Mouse (Mus musculus) embryonic facial prominence, embryonic 10.5 days (tissue): Measurements from ENCODE around the gene Efcab5. TPM values are rescaled to one million over a fixed set of nuclear protein-coding genes. Genes with fewer than 3 reads are reported as not detected.
"Not testable (repeated sequence)": the region's sequence is repeated elsewhere in the genome, so short reads cannot be mapped to it uniquely, and the experiment has no call there.

Experiments used
- DNase-seq: peaks from one replicate; pipeline ENCODE4 v3.0.0-alpha.2; 2017; ENCODE audit warnings: low spot score
- H3K27ac ChIP-seq: fragments of 300-500 bp; sonication (generic); replicated peaks from 2 replicates; pipeline ENCODE4 v1.5.1; 2016; ENCODE audit warnings: mild to moderate bottlenecking
- H3K27me3 ChIP-seq: fragments of 300-500 bp; sonication (generic); replicated peaks from 2 replicates; pipeline ENCODE4 v1.6.1; 2016; ENCODE audit warnings: low read depth, mild to moderate bottlenecking; ENCODE audit not compliant: poor library complexity, severe bottlenecking
- H3K36me3 ChIP-seq: fragments of 300-500 bp; sonication (generic); replicated peaks from 2 replicates; pipeline ENCODE4 v1.6.1; 2016; ENCODE audit warnings: mild to moderate bottlenecking, moderate library complexity
- H3K4me1 ChIP-seq: fragments of 300-500 bp; sonication (generic); 2 replicates; pipeline ENCODE4 v1.6.1; 2016
- H3K4me3 ChIP-seq: fragments of 300-500 bp; sonication (generic); 2 replicates; pipeline ENCODE4 v1.5.1; 2016; ENCODE audit warnings: mild to moderate bottlenecking, moderate library complexity
- H3K9me3 ChIP-seq: fragments of 300-500 bp; sonication (generic); 2 replicates; pipeline ENCODE4 v1.6.1; 2016; ENCODE audit warnings: mild to moderate bottlenecking
- WGBS: fragments of 180-500 bp; shearing (Covaris S2); methylation state at CpG from one replicate; pipeline ENCODE4 v1.1.7; 2016; 5-methylcytosine and 5-hydroxymethylcytosine counted together
- polyA plus RNA-seq: library from polyadenylated mRNA; unstranded; fragments of >200 nt; fragmentation: Nextera tagmentation; extraction: Ambion mirVana; gene quantifications from 2 replicates; pipeline ENCODE4 v1.2.1, GENCODE M21; 2016

The Efcab5 gene
- polyA plus RNA-seq, 1 experiment from 2014 or later, result 0.07 TPM

DNA sequence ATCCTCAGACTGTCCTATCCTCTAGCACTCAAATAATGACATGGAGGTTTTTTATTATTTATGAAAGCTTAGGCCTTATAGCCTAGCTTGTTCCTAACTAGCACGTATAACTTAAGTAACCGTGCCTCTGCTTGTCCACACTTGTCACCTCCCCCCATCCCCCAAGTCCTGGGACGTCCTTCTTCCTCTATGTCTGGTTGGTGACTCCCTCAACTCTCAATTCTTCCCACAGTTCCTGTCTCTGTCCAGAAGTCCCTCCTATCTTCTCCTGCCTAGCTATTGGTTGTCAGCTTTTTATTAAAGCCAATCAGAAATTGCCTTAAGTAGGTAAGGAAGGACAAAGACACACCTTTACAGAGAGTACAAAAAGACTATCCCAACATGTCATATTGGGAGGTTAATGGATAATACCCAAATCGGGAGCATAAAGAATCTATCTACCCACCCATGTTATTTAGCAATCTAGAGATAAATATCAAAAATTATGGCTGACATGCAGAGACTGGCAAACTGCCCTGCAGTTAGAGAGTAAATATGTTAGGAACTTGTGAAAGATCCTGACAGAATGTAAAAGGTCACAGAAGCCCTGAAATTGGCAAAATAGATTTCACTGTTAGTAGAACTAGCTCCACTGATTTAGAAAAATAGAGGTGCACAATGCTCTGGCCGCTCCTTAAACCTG lies 104.6 kb downstream of the Efcab5 start:
- Histone ChIP-seq H3K4me3 (no peak overlapping the region), H3K27me3 (peaks cover 7% of the 10 kb centered on the region), H3K27ac (no peak overlapping the region), H3K36me3 (no peaks in the 10 kb centered on the region), H3K9me3 (no peaks in the 10 kb centered on the region), H3K4me1 (no peaks in the 10 kb centered on the region)
- DNase-seq, result no peak
- 62% methylated on average over 5 of the region's 5 CpGs for WGBS

DNA sequence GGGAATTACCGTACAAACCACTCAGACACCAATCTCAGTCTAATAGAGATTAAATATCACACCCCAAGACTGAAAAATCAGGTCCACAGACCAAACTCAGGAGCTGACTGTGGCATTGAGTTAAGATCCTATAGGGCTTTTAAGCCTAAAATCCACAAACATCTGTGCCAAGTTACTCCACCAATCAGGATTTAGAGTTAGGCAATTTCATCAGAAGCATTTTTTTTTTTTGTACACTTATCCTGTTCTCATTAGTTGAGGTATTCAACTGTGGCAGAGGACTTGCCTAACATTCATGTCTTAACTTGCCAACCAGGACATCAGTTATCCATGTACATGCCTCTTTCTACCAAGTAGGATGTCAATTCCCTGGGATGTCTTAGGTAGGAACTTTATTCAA lies 109.4 kb downstream of the Efcab5 start:
- H3K4me1 ChIP-seq, result peaks cover 10% of the 10 kb centered on the region
- WGBS, result 98% methylated on average over 1 of the region's 1 CpGs
- DNase-seq, result no peak
- H3K4me3 ChIP-seq, result no peak overlapping the region
- no peaks in the 10 kb centered on the region for H3K9me3 ChIP-seq
- no peak overlapping the region for H3K27ac ChIP-seq
- peaks cover 21% of the 10 kb centered on the region for H3K36me3 ChIP-seq
- H3K27me3 ChIP-seq, result peaks cover 7% of the 10 kb centered on the region

DNA sequence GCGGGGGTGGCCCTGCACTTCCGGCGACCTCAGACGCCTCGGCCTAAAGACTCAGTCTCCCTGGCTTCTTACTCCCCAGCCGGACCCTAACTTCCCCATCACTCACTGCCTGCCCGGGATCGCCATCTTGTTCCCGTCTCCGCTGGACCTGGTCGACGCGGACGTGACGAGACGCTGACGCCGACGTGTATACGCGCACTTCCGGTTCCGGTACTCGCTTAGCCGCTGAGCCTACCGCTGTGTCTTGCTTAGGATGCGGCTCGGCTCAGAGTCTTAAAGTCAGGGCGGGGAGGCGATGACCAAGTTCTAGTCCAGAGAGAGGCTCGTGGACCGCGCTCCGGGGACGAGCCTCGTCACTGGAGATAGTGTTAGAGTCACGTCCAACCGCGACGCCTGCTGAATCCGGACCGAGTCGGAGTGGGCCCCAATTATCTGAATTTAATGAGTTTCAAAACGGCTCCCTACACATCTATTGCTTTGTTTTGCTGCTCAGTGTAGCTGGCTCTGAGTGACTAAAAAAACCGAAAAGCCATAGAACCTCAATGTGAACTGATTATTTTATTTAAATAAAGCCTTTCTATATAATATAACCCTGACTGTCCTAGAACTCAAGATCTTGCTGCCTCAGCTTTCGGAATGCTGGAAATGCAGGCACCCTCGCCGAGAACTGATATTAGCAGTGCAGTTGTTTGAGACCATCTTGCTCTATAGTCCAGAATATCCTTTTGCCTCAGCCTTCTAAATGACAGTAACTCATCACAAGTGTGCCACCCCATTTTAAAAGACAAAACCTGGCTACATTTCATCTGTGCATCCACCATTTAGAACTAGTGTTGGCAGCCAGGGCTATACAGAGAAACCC lies 110.3 kb downstream of the Efcab5 start, which contains the start of gene Nsrp1:
TSS of gene Nsrp1 (minus strand) at position 163 of the 862 bp plus-strand sequence.
- 4% methylated on average over 48 of the region's 48 CpGs for WGBS
- Histone ChIP-seq H3K27me3 (peaks cover 7% of the 10 kb centered on the region), H3K27ac (peak within 1 kb of the TSS; percentile 94)

DNA sequence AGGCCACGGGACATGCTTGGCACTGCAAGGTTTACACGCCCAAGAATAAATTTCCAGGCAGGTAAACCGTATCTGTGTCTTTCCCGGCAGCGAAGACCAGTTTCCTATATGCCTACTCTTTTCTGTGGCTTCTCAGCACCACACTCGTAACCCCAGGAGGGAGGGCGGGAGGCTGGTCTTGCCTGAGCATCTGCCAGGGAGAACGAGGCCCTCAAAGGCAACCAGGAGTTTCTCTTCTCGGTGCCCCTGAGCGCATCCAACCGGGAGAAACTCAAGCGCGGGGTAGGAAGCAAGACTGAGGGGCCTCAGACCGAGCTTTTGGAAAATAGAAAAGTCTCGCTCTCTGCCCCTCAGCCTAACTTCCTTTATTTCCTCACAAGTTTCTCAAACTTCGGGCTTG lies 111.0 kb downstream of the Efcab5 start:
- peaks cover 10% of the 10 kb centered on the region for H3K4me1 ChIP-seq
- H3K9me3 ChIP-seq, result no peaks in the 10 kb centered on the region
- peak overlapping the region; percentile 96 for H3K4me3 ChIP-seq
- H3K27ac ChIP-seq, result peak overlapping the region; percentile 94
- DNase-seq, result no peak
- H3K36me3 ChIP-seq, result peaks cover 36% of the 10 kb centered on the region
- peaks cover 7% of the 10 kb centered on the region for H3K27me3 ChIP-seq
- 2% methylated on average over 16 of the region's 16 CpGs for WGBS

More for the DNA sequence above, 110.3 kb downstream of the Efcab5 start, which contains the start of gene Nsrp1:
- Histone ChIP-seq H3K36me3 (peaks cover 29% of the 10 kb centered on the region), H3K9me3 (no peaks in the 10 kb centered on the region), H3K4me1 (peaks cover 10% of the 10 kb centered on the region), H3K4me3 (peak within 1 kb of the TSS; percentile 96)
- DNase-seq, result peak; percentile 96

DNA sequence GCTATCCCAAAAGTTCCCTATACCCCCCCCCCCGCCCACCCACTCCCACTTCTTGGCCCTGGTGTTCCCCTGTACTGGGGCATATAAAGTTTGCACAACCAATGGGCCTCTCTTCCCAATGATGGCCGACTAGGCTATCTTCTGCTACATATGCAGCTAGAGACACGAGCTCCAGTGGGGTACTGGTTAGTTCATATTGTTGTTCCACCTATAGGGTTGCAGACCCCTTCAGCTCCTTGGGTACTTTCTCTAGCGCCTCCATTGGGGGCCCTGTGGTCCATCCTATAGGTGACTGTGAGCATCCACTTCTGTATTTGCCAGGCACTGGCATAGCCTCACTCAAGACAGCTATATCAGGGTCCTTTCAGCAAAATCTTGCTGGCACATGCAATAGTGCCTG lies 111.4 kb downstream of the Efcab5 start:
- Histone ChIP-seq H3K27ac (peak overlapping the region; percentile 94), H3K36me3 (peaks cover 40% of the 10 kb centered on the region), H3K4me3 (peak overlapping the region; percentile 96)
- DNase-seq, H3K9me3 ChIP-seq, H3K27me3 ChIP-seq, H3K4me1 ChIP-seq: not testable (repeated sequence)
- 61% methylated on average over 4 of the region's 4 CpGs for WGBS

DNA sequence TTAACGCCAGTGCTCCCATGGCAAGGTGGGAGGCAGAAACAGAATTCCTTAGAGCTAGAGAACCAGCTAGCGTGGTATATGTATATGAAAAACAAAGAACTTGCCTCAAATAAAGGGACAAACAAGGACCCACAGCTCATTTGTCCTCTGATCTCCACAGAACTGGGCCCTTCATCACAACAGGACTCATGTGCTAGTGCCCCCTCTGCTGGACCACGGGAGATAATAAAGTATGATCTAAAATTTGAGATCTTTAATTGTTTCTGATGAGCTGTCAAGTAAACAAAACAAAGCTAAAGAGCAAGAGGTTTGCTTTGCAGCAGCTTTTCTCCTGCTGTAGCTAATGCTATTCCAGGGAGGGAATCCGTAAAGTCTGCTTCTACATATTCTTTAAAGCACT lies 118.0 kb downstream of the Efcab5 start:
- DNase-seq, result no peak
- Histone ChIP-seq H3K27me3 (no peaks in the 10 kb centered on the region), H3K4me3 (no peak overlapping the region), H3K27ac (no peak overlapping the region), H3K4me1 (no peaks in the 10 kb centered on the region), H3K36me3 (peaks cover 70% of the 10 kb centered on the region), H3K9me3 (no peaks in the 10 kb centered on the region)
- WGBS, result 82% methylated on average over 4 of the region's 4 CpGs

DNA sequence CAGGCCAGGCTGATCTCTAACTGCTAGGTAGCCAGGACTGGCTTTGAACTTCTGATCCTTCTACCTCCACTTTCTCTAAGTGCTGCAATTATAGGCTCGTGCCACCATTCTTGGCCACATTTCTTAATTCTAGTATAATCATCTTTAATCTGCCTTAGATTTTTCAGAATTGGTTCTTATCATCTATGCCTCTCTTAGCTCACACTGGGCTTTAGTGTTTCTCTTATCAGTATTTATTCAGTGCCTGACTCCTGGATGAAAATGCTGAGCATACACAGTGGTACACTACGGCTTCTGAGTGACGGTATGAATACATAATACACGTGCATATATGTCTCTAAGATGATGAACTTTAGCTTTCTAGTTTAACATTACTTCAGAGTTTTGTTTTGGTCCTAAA lies 119.9 kb downstream of the Efcab5 start:
- DNase-seq, result no peak
- 96% methylated on average over 4 of the region's 4 CpGs for WGBS
- no peaks in the 10 kb centered on the region for H3K4me1 ChIP-seq
- H3K4me3 ChIP-seq, result no peak overlapping the region
- no peak overlapping the region for H3K27ac ChIP-seq
- H3K9me3 ChIP-seq, result no peaks in the 10 kb centered on the region
- H3K27me3 ChIP-seq, result no peaks in the 10 kb centered on the region
- H3K36me3 ChIP-seq, result peaks cover 65% of the 10 kb centered on the region

DNA sequence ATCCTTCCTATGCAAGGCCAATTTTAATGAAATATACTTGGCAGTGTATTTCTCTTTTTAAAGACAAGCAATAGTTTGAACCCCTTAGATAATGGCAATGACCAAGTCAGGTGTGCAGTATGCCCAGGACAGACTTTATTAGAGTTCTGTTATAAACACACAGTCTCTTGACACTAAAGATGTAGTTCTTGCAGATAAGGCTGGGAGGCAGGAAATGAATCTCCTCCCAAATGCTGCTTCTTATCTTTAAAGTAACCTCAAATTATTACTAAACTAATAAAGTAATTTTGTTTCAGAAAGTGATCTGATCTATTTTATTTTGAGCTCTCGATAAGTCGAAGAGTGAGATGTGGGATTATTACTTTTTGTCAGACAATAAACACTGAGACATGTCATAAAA lies 125.4 kb downstream of the Efcab5 start:
- H3K4me3 ChIP-seq, result no peak overlapping the region
- peaks cover 27% of the 10 kb centered on the region for H3K36me3 ChIP-seq
- no peak overlapping the region for H3K27ac ChIP-seq
- no peaks in the 10 kb centered on the region for H3K4me1 ChIP-seq
- no peaks in the 10 kb centered on the region for H3K27me3 ChIP-seq
- WGBS, result 96% methylated on average over 2 of the region's 2 CpGs
- H3K9me3 ChIP-seq, result no peaks in the 10 kb centered on the region
- DNase-seq, result no peak

DNA sequence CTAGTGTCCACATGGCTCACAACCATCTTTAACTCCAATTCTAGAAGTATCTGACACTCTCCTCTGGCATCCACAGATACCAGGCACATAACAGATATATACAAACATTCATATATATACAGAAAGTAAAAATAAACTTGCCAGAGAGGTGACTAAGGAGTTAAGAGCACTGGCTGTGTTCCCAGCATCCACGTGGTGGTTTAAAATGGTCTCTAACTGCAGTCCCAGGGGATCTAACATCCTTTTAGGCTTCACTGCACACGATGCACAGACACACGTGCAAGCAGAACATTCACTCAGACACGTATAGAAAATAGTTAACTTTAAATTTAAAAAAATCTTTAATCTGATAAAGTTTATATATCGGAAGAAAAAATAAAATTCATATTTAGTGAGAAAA lies 126.8 kb downstream of the Efcab5 start:
- Histone ChIP-seq H3K9me3 (no peaks in the 10 kb centered on the region), H3K4me3 (no peak overlapping the region), H3K27me3 (no peaks in the 10 kb centered on the region), H3K4me1 (no peaks in the 10 kb centered on the region), H3K36me3 (peaks cover 23% of the 10 kb centered on the region), H3K27ac (no peak overlapping the region)
- 78% methylated on average over 5 of the region's 5 CpGs for WGBS
- DNase-seq, result no peak

DNA sequence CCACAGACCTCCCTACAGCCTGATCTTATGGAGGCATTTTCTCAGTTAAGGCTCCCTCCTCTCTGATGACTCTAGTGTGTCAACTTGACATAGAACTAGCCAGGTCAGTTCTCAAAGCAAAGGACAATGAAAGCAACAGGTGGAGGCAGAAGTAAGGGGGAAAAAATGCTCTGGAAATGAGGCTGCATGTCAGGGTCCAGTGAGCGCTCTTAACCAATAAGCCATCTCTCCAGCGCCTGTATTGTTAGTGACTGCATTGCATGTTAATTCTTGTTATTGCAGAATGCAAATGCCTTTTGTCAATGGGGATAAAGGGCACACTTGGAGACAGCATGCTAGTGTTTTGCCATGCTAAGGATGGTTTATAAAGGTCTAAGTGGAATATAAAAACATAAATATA lies 146.0 kb downstream of the Efcab5 start:
- Histone ChIP-seq H3K4me1 (peaks cover 4% of the 10 kb centered on the region; the same call in 1 of the 2 replicates), H3K4me3 (no peak overlapping the region), H3K9me3 (no peaks in the 10 kb centered on the region), H3K27me3 (no peaks in the 10 kb centered on the region), H3K27ac (no peak overlapping the region), H3K36me3 (peaks cover 36% of the 10 kb centered on the region)
- 78% methylated on average over 2 of the region's 2 CpGs for WGBS
- no peak for DNase-seq

DNA sequence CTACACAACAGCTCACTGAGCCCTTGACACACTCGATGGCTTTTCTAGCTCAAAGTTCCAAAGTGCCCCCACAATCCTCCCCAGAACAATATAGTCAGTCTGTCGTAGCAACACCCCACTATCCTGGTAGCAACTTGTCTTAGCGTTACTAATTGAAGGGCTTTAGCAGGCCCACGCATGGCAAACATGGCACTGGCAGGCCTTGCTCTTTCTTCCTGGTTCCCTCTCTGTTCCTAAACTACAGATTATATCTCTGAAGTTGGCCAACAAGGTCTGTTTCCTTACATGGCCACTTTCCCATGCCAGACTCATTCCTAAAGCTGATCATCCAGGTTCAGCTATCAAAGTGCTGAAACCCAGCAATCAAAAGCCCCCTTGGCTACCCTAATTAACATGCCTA lies 146.9 kb downstream of the Efcab5 start:
- Histone ChIP-seq H3K9me3 (no peaks in the 10 kb centered on the region), H3K4me3 (no peak overlapping the region), H3K27ac (no peak overlapping the region), H3K27me3 (no peaks in the 10 kb centered on the region), H3K4me1 (peaks cover 4% of the 10 kb centered on the region; the same call in 1 of the 2 replicates), H3K36me3 (peaks cover 27% of the 10 kb centered on the region)
- DNase-seq, result no peak
- 90% methylated on average over 4 of the region's 4 CpGs for WGBS
